Mouse (Mus musculus) limb, embryonic 15.5 days (tissue): ENCODE measurements at regions not wholly inside any gene's neighbourhood (a gene's known extent, or its start where the extent isn't known, plus 50 kb on each side); places are given as distances from the start of the nearest gene placed in this dataset.

Experiments used
- ATAC-seq: fragments of 200-750 bp; cut with Nextera tagmentation; 2 replicates; pipeline ENCODE4 v1.8.0; 2017; ENCODE audit warnings: low read depth, moderate TSS enrichment; ENCODE audit not compliant: insufficient number of reproducible peaks, low FRiP score, low TSS enrichment
- H3K27ac ChIP-seq: fragments of 300-500 bp; sonication (generic); 2 replicates; pipeline ENCODE4 v1.5.1; 2015; ENCODE audit warnings: moderate library complexity, mild to moderate bottlenecking, inconsistent platforms
- H3K27me3 ChIP-seq: fragments of 300-500 bp; sonication (generic); 2 replicates; pipeline ENCODE4 v1.6.1; 2015; ENCODE audit warnings: inconsistent platforms
- H3K36me3 ChIP-seq: fragments of 300-500 bp; sonication (generic); 2 replicates; pipeline ENCODE4 v1.6.1; 2015; ENCODE audit warnings: inconsistent platforms
- H3K4me1 ChIP-seq: fragments of 300-500 bp; sonication (generic); 2 replicates; pipeline ENCODE4 v1.6.1; 2015; ENCODE audit warnings: inconsistent platforms
- H3K4me2 ChIP-seq: fragments of 300-500 bp; sonication (generic); 2 replicates; pipeline ENCODE4 v1.6.1; 2015; ENCODE audit warnings: mild to moderate bottlenecking, inconsistent platforms
- H3K4me3 ChIP-seq: fragments of 300-500 bp; sonication (generic); 2 replicates; pipeline ENCODE4 v1.5.1; 2015; ENCODE audit warnings: mild to moderate bottlenecking, inconsistent platforms
- H3K9ac ChIP-seq: fragments of 300-500 bp; sonication (generic); 2 replicates; pipeline ENCODE4 v1.6.1; 2015; ENCODE audit warnings: inconsistent platforms
- H3K9me3 ChIP-seq: fragments of 300-500 bp; sonication (generic); 2 replicates; pipeline ENCODE4 v1.6.1; 2016; ENCODE audit warnings: inconsistent platforms
- WGBS: fragments of 180-500 bp; shearing (Covaris S2); methylation state at CpG from one replicate; pipeline ENCODE4 v1.1.7; 2015; 5-methylcytosine and 5-hydroxymethylcytosine counted together

GRCm38 (mm10) chr3:50916305-50916854 is 307.9 kb upstream of the Noct start:
- no peaks in the 10 kb centered on the region for H3K36me3 ChIP-seq
- no peaks in the 10 kb centered on the region for H3K9me3 ChIP-seq
- no peak overlapping the region for H3K9ac ChIP-seq
- WGBS: 76% methylated on average over 5 of the region's 5 CpGs
- no peaks in the 10 kb centered on the region for H3K27me3 ChIP-seq
- peaks cover 8% of the 10 kb centered on the region; the same call in 1 of the 2 replicates for H3K4me1 ChIP-seq
- no peak overlapping the region for H3K4me3 ChIP-seq
- H3K27ac ChIP-seq: no peak overlapping the region
- H3K4me2 ChIP-seq: no peak overlapping the region
- no peak for ATAC-seq

- H3K27me3 ChIP-seq: no peaks in the 10 kb centered on the region
- no peaks in the 10 kb centered on the region for H3K9me3 ChIP-seq
- H3K9ac ChIP-seq: no peak overlapping the region
- H3K36me3 ChIP-seq: no peaks in the 10 kb centered on the region
- no peak for ATAC-seq
- no peak overlapping the region for H3K4me2 ChIP-seq
- H3K27ac ChIP-seq: no peak overlapping the region
- 0 out of 2 replicates have a peak, but pooled peaks cover 3% of the 10 kb centered on the region for H3K4me1 ChIP-seq
- H3K4me3 ChIP-seq: no peak overlapping the region
- WGBS: 94% methylated on average over 10 of the region's 10 CpGs
Measured at GRCm38 (mm10) chr3:50922347-50922746, 301.9 kb upstream of the Noct start.

GRCm38 (mm10) chr3:50922832-50923231 is 301.4 kb upstream of the Noct start:
- Histone ChIP-seq H3K4me2 (no peak overlapping the region), H3K4me3 (no peak overlapping the region), H3K27ac (no peak overlapping the region), H3K9ac (no peak overlapping the region), H3K36me3 (no peaks in the 10 kb centered on the region), H3K4me1 (0 out of 2 replicates have a peak, but pooled peaks cover 3% of the 10 kb centered on the region), H3K9me3 (no peaks in the 10 kb centered on the region), H3K27me3 (no peaks in the 10 kb centered on the region)
- 78% methylated on average over 5 of the region's 5 CpGs for WGBS
- no peak for ATAC-seq

GRCm38 (mm10) chr3:50923327-50923726 is 300.9 kb upstream of the Noct start:
- Histone ChIP-seq H3K4me2 (no peak overlapping the region), H3K9me3 (no peaks in the 10 kb centered on the region), H3K27ac (no peak overlapping the region), H3K9ac (no peak overlapping the region), H3K4me3 (no peak overlapping the region), H3K36me3 (no peaks in the 10 kb centered on the region), H3K4me1 (0 out of 2 replicates have a peak, but pooled peaks cover 3% of the 10 kb centered on the region), H3K27me3 (no peaks in the 10 kb centered on the region)
- no peak for ATAC-seq
- 89% methylated on average over 7 of the region's 7 CpGs for WGBS

- Histone ChIP-seq H3K36me3 (no peaks in the 10 kb centered on the region), H3K4me3 (no peak overlapping the region), H3K27me3 (no peaks in the 10 kb centered on the region), H3K9me3 (no peaks in the 10 kb centered on the region), H3K4me2 (no peak overlapping the region), H3K27ac (no peak overlapping the region), H3K9ac (no peak overlapping the region), H3K4me1 (peaks cover 9% of the 10 kb centered on the region)
- no peak for ATAC-seq
- 44% methylated on average over 4 of the region's 4 CpGs for WGBS
Measured at GRCm38 (mm10) chr3:50927318-50927717, 296.9 kb upstream of the Noct start.

- no peaks in the 10 kb centered on the region for H3K36me3 ChIP-seq
- ATAC-seq: no peak
- no peak overlapping the region for H3K4me3 ChIP-seq
- WGBS: 74% methylated on average over 1 of the region's 1 CpGs
- H3K4me1 ChIP-seq: peaks cover 18% of the 10 kb centered on the region
- H3K9me3 ChIP-seq: no peaks in the 10 kb centered on the region
- H3K4me2 ChIP-seq: no peak overlapping the region
- H3K27ac ChIP-seq: no peak overlapping the region
- H3K9ac ChIP-seq: no peak overlapping the region
- H3K27me3 ChIP-seq: no peaks in the 10 kb centered on the region
Measured at GRCm38 (mm10) chr3:50929013-50929412, 295.2 kb upstream of the Noct start.

- Histone ChIP-seq H3K27ac (peak overlapping the region; percentile 39), H3K27me3 (no peaks in the 10 kb centered on the region), H3K36me3 (no peaks in the 10 kb centered on the region), H3K4me2 (no peak overlapping the region), H3K9ac (no peak overlapping the region), H3K4me1 (peaks cover 15% of the 10 kb centered on the region), H3K4me3 (no peak overlapping the region), H3K9me3 (no peaks in the 10 kb centered on the region)
- WGBS: 38% methylated on average over 10 of the region's 10 CpGs
- peak; percentile 74 for ATAC-seq
Measured at GRCm38 (mm10) chr3:50932397-50933089, 291.7 kb upstream of the Noct start.

GRCm38 (mm10) chr3:50933090-50933443 is 291.2 kb upstream of the Noct start:
- peak overlapping the region; percentile 39 for H3K27ac ChIP-seq
- 19% methylated on average over 3 of the region's 3 CpGs for WGBS
- no peak overlapping the region for H3K4me2 ChIP-seq
- peaks cover 15% of the 10 kb centered on the region for H3K4me1 ChIP-seq
- ATAC-seq: peak; percentile 70
- no peak overlapping the region for H3K9ac ChIP-seq
- no peak overlapping the region for H3K4me3 ChIP-seq
- no peaks in the 10 kb centered on the region for H3K27me3 ChIP-seq
- no peaks in the 10 kb centered on the region for H3K36me3 ChIP-seq
- no peaks in the 10 kb centered on the region for H3K9me3 ChIP-seq

- Histone ChIP-seq H3K27ac (no peak overlapping the region), H3K27me3 (no peaks in the 10 kb centered on the region), H3K4me2 (no peak overlapping the region), H3K9ac (no peak overlapping the region), H3K4me1 (no peaks in the 10 kb centered on the region), H3K4me3 (no peak overlapping the region), H3K9me3 (no peaks in the 10 kb centered on the region), H3K36me3 (no peaks in the 10 kb centered on the region)
- ATAC-seq: no peak
- WGBS: 57% methylated on average over 5 of the region's 5 CpGs
Measured at GRCm38 (mm10) chr3:50939602-50940001, 284.6 kb upstream of the Noct start.

GRCm38 (mm10) chr3:50940656-50941055 is 283.6 kb upstream of the Noct start:
- H3K27ac ChIP-seq: no peak overlapping the region
- H3K4me1 ChIP-seq: no peaks in the 10 kb centered on the region
- WGBS: 64% methylated on average over 3 of the region's 3 CpGs
- H3K4me2 ChIP-seq: no peak overlapping the region
- H3K9me3 ChIP-seq: no peaks in the 10 kb centered on the region
- H3K4me3 ChIP-seq: no peak overlapping the region
- no peak for ATAC-seq
- H3K27me3 ChIP-seq: no peaks in the 10 kb centered on the region
- H3K36me3 ChIP-seq: no peaks in the 10 kb centered on the region
- H3K9ac ChIP-seq: no peak overlapping the region

- no peaks in the 10 kb centered on the region for H3K4me1 ChIP-seq
- no peaks in the 10 kb centered on the region for H3K9me3 ChIP-seq
- no peaks in the 10 kb centered on the region for H3K36me3 ChIP-seq
- ATAC-seq: no peak
- H3K27me3 ChIP-seq: no peaks in the 10 kb centered on the region
- H3K27ac ChIP-seq: no peak overlapping the region
- WGBS: 79% methylated on average over 6 of the region's 6 CpGs
- no peak overlapping the region for H3K4me2 ChIP-seq
- H3K4me3 ChIP-seq: no peak overlapping the region
- H3K9ac ChIP-seq: no peak overlapping the region
Measured at GRCm38 (mm10) chr3:50953456-50953855, 270.8 kb upstream of the Noct start.

GRCm38 (mm10) chr3:50970386-50970785 is 253.9 kb upstream of the Noct start:
- no peak overlapping the region for H3K4me2 ChIP-seq
- ATAC-seq: no peak
- H3K9ac ChIP-seq: no peak overlapping the region
- H3K27me3 ChIP-seq: no peaks in the 10 kb centered on the region
- no peaks in the 10 kb centered on the region for H3K9me3 ChIP-seq
- H3K4me3 ChIP-seq: no peak overlapping the region
- 78% methylated on average over 2 of the region's 2 CpGs for WGBS
- H3K27ac ChIP-seq: no peak overlapping the region
- no peaks in the 10 kb centered on the region for H3K36me3 ChIP-seq
- H3K4me1 ChIP-seq: peaks cover 10% of the 10 kb centered on the region
